Mouse (Mus musculus): ENCODE results near the gene Syt13. TPM values are rescaled to one million over a fixed set of nuclear protein-coding genes. Genes with fewer than 3 reads are reported as not detected.

Gene Syt13
- polyA plus RNA-seq, 1 experiment from 2014 or later: 5.4 TPM

- Histone ChIP-seq H3K27me3 (replicated peaks; ENCODE audit: control insufficient read depth, insufficient read depth, low read length) (no peaks in the 10 kb centered on the region), H3K4me1 (ENCODE audit: control insufficient read depth, insufficient read depth, low read length) (no peaks in the 10 kb centered on the region; the same call in 1 of the 2 replicates), H3K36me3 (ENCODE audit: control insufficient read depth, insufficient read depth, low read length) (no peaks in the 10 kb centered on the region), H3K4me3 (ENCODE audit: low read length) (no peak overlapping the region), H3K4me2 (ENCODE audit: low read depth, low read length) (no peak overlapping the region), H3K9ac (ENCODE audit: low read depth, low read length) (no peak overlapping the region), H3K9me3 (ENCODE audit: control insufficient read depth, low read length) (no peaks in the 10 kb centered on the region), H3K27ac (ENCODE audit: low read length) (no peak overlapping the region)
- no peak for ATAC-seq
- WGBS: 86% methylated on average over 6 of the region's 6 CpGs
Measured at GRCm38 (mm10) chr2:92884976-92885375, 29.9 kb upstream of the Syt13 start.

- Histone ChIP-seq H3K4me2 (ENCODE audit: low read depth, low read length) (no peak overlapping the region), H3K4me1 (ENCODE audit: control insufficient read depth, insufficient read depth, low read length) (no peaks in the 10 kb centered on the region; the same call in 1 of the 2 replicates), H3K9ac (ENCODE audit: low read depth, low read length) (no peak overlapping the region), H3K27ac (ENCODE audit: low read length) (no peak overlapping the region), H3K9me3 (ENCODE audit: control insufficient read depth, low read length) (no peaks in the 10 kb centered on the region), H3K36me3 (ENCODE audit: control insufficient read depth, insufficient read depth, low read length) (no peaks in the 10 kb centered on the region), H3K4me3 (ENCODE audit: low read length) (no peak overlapping the region), H3K27me3 (replicated peaks; ENCODE audit: control insufficient read depth, insufficient read depth, low read length) (no peaks in the 10 kb centered on the region)
- ATAC-seq: no peak
- 73% methylated on average over 3 of the region's 3 CpGs for WGBS
Measured at GRCm38 (mm10) chr2:92886862-92887261, 28.0 kb upstream of the Syt13 start.

- no peaks in the 10 kb centered on the region for H3K9me3 ChIP-seq (ENCODE audit: control insufficient read depth, low read length)
- H3K36me3 ChIP-seq (ENCODE audit: control insufficient read depth, insufficient read depth, low read length): no peaks in the 10 kb centered on the region
- no peaks in the 10 kb centered on the region for H3K27me3 ChIP-seq (replicated peaks; ENCODE audit: control insufficient read depth, insufficient read depth, low read length)
- H3K4me1 ChIP-seq (ENCODE audit: control insufficient read depth, insufficient read depth, low read length): no peaks in the 10 kb centered on the region
- no peak overlapping the region for H3K4me2 ChIP-seq (ENCODE audit: low read depth, low read length)
- H3K27ac ChIP-seq (ENCODE audit: low read length): no peak overlapping the region
- no peak overlapping the region for H3K9ac ChIP-seq (ENCODE audit: low read depth, low read length)
- ATAC-seq: no peak
- WGBS: 76% methylated on average over 4 of the region's 4 CpGs
- H3K4me3 ChIP-seq (ENCODE audit: low read length): no peak overlapping the region
Measured at GRCm38 (mm10) chr2:92892524-92892923, 22.4 kb upstream of the Syt13 start.

GRCm38 (mm10) chr2:92903650-92904049 is 11.2 kb upstream of the Syt13 start:
- WGBS: 77% methylated on average over 13 of the region's 13 CpGs
- ATAC-seq: no peak
- H3K4me1 ChIP-seq (ENCODE audit: control insufficient read depth, insufficient read depth, low read length): no peaks in the 10 kb centered on the region
- no peak overlapping the region for H3K9ac ChIP-seq (ENCODE audit: low read depth, low read length)
- H3K27me3 ChIP-seq (replicated peaks; ENCODE audit: control insufficient read depth, insufficient read depth, low read length): no peaks in the 10 kb centered on the region
- no peaks in the 10 kb centered on the region for H3K36me3 ChIP-seq (ENCODE audit: control insufficient read depth, insufficient read depth, low read length)
- no peaks in the 10 kb centered on the region for H3K9me3 ChIP-seq (ENCODE audit: control insufficient read depth, low read length)
- no peak overlapping the region for H3K4me3 ChIP-seq (ENCODE audit: low read length)
- H3K27ac ChIP-seq (ENCODE audit: low read length): no peak overlapping the region
- H3K4me2 ChIP-seq (ENCODE audit: low read depth, low read length): no peak overlapping the region

DNA sequence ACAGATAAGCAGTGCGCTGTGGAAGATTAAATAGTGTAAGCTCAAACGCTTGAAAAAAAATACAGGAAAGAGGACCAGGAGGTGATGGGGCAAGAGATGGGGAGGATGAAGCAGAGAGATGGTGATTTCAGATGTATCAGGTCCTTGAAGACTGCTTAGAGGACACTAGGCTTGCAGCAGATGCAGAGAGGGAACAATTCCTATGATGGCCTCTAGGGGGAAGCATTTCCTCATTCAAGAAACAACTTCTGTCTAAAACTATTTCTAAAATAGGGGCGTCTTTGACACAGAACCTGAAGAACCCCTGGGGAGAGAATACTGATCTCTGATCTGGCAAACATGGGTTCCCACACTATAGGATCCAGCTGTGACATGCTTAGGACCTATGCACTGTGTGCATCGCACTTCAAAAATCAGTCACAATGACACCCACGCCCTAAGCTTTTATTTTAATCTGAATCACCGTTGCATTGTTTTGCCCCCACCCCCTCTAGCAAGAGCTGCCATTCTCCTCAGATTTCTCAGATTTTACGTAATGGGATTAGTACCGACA is 10.5 kb upstream of the Syt13 start:
- H3K36me3 ChIP-seq (ENCODE audit: control insufficient read depth, insufficient read depth, low read length): no peaks in the 10 kb centered on the region
- H3K9me3 ChIP-seq (ENCODE audit: control insufficient read depth, low read length): no peaks in the 10 kb centered on the region
- H3K4me3 ChIP-seq (ENCODE audit: low read length): no peak overlapping the region
- H3K27me3 ChIP-seq (replicated peaks; ENCODE audit: control insufficient read depth, insufficient read depth, low read length): no peaks in the 10 kb centered on the region
- 28% methylated on average over 8 of the region's 8 CpGs for WGBS
- no peak overlapping the region for H3K4me2 ChIP-seq (ENCODE audit: low read depth, low read length)
- no peaks in the 10 kb centered on the region for H3K4me1 ChIP-seq (ENCODE audit: control insufficient read depth, insufficient read depth, low read length)
- no peak for ATAC-seq
- H3K9ac ChIP-seq (ENCODE audit: low read depth, low read length): no peak overlapping the region
- H3K27ac ChIP-seq (ENCODE audit: low read length): no peak overlapping the region

DNA sequence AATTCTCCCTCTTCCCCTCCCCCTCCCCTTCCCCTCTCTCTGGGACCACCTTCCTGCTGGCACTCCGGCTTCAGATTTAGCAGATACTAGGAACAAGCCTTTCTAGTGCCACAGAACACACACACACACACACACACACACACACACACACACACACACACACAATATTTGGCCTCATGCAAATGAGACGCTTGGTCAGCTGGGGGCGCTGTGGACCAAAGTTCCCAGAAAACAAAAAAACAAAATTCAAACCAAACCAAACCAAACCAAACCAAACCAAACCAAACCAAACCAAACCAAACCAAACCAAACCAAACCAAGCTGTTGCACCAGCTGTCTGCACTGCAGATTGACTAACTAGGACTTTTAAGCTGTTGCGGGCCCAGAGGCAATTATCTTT is 4.5 kb upstream of the Syt13 start:
- Histone ChIP-seq H3K4me2 (ENCODE audit: low read depth, low read length) (no peak overlapping the region), H3K4me1 (ENCODE audit: control insufficient read depth, insufficient read depth, low read length) (peaks cover 7% of the 10 kb centered on the region), H3K9ac (ENCODE audit: low read depth, low read length) (no peak overlapping the region), H3K9me3 (ENCODE audit: control insufficient read depth, low read length) (no peaks in the 10 kb centered on the region), H3K27me3 (replicated peaks; ENCODE audit: control insufficient read depth, insufficient read depth, low read length) (peaks cover 11% of the 10 kb centered on the region; the same call in 1 of the 2 replicates), H3K4me3 (ENCODE audit: low read length) (no peak overlapping the region), H3K36me3 (ENCODE audit: control insufficient read depth, insufficient read depth, low read length) (no peaks in the 10 kb centered on the region), H3K27ac (ENCODE audit: low read length) (no peak overlapping the region)
- WGBS: 65% methylated on average over 4 of the region's 4 CpGs
- no peak for ATAC-seq

GRCm38 (mm10) chr2:92912312-92912711 is 2.6 kb upstream of the Syt13 start:
- ATAC-seq: no peak
- H3K4me1 ChIP-seq (ENCODE audit: control insufficient read depth, insufficient read depth, low read length): peaks cover 14% of the 10 kb centered on the region
- H3K36me3 ChIP-seq (ENCODE audit: control insufficient read depth, insufficient read depth, low read length): no peaks in the 10 kb centered on the region
- no peaks in the 10 kb centered on the region for H3K9me3 ChIP-seq (ENCODE audit: control insufficient read depth, low read length)
- no peak overlapping the region for H3K4me2 ChIP-seq (ENCODE audit: low read depth, low read length)
- H3K4me3 ChIP-seq (ENCODE audit: low read length): no peak overlapping the region
- H3K27me3 ChIP-seq (replicated peaks; ENCODE audit: control insufficient read depth, insufficient read depth, low read length): peaks cover 11% of the 10 kb centered on the region; the same call in 1 of the 2 replicates
- H3K9ac ChIP-seq (ENCODE audit: low read depth, low read length): no peak overlapping the region
- H3K27ac ChIP-seq (ENCODE audit: low read length): no peak overlapping the region

GRCm38 (mm10) chr2:92913295-92913694 is 1.6 kb upstream of the Syt13 start:
- ATAC-seq: no peak
- H3K9ac ChIP-seq (ENCODE audit: low read depth, low read length): no peak overlapping the region
- H3K9me3 ChIP-seq (ENCODE audit: control insufficient read depth, low read length): no peaks in the 10 kb centered on the region
- no peak overlapping the region for H3K27ac ChIP-seq (ENCODE audit: low read length)
- H3K4me1 ChIP-seq (ENCODE audit: control insufficient read depth, insufficient read depth, low read length): peaks cover 14% of the 10 kb centered on the region
- H3K36me3 ChIP-seq (ENCODE audit: control insufficient read depth, insufficient read depth, low read length): no peaks in the 10 kb centered on the region
- no peak overlapping the region for H3K4me2 ChIP-seq (ENCODE audit: low read depth, low read length)
- H3K4me3 ChIP-seq (ENCODE audit: low read length): no peak overlapping the region
- WGBS: 24% methylated on average over 9 of the region's 9 CpGs
- peaks cover 11% of the 10 kb centered on the region; the same call in 1 of the 2 replicates for H3K27me3 ChIP-seq (replicated peaks; ENCODE audit: control insufficient read depth, insufficient read depth, low read length)

DNA sequence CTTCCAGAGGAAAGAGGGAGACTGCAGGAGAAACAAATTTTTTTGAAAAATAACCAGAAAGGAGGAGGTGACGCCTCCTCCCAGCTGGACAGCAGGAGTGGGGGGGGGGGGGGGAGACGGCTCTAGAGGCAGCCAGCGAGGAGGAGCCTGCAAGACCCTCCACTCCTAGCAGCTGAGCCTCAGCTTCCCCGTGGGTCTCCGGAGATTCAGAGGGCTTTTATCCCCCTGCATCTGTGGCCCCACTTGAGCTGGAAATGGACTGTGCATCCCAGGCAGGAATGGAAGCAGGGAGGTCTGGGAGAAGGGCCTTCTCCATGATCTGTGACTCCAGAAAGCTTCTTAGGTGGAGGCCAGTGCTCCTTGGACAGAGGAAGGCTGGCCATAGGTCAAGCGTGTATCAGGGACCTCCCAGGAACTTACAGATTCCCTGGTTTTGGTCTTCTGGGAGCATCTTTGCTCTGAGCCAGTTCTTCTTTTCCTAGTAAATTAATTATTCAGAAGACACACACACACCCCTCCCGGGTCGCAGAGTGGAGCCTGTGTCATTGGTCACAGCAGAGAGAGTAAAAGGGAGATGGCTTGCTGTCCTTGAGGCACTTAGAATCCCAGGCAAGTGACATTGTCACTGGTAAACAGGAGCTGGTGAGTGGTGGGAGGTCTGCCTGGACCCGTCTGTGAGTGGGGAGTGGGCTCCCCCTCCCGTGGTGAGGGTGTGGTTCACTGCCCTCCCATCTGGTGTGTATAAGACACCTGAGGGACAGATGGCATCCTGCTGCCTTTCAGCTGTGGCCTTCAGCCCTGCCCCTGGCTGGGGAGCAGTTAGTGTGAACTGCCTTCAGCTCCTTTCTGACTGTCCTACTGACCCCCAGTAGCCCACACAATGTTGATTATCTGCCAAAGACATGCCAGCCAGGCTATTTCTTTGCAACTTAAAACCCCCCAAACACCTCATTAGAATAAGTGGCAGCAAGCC is 1.0 kb downstream of the Syt13 start:
- no peak for ATAC-seq
- no peaks in the 10 kb centered on the region for H3K36me3 ChIP-seq (ENCODE audit: control insufficient read depth, insufficient read depth, low read length)
- no peaks in the 10 kb centered on the region for H3K9me3 ChIP-seq (ENCODE audit: control insufficient read depth, low read length)
- 18% methylated on average over 9 of the region's 10 CpGs for WGBS
- H3K27me3 ChIP-seq (replicated peaks; ENCODE audit: control insufficient read depth, insufficient read depth, low read length): peaks cover 11% of the 10 kb centered on the region; the same call in 1 of the 2 replicates
- H3K9ac ChIP-seq (ENCODE audit: low read depth, low read length): peak overlapping the region; percentile 67; the same call in 1 of the 2 replicates
- H3K4me1 ChIP-seq (ENCODE audit: control insufficient read depth, insufficient read depth, low read length): peaks cover 14% of the 10 kb centered on the region
- no peak overlapping the region for H3K27ac ChIP-seq (ENCODE audit: low read length)
- H3K4me2 ChIP-seq (ENCODE audit: low read depth, low read length): peak overlapping the region; percentile 88
- peak overlapping the region; percentile 50 for H3K4me3 ChIP-seq (ENCODE audit: low read length)

Measured in intestine, embryonic 16.5 days (tissue).